Mouse (Mus musculus): Measurements from ENCODE around the gene Nxpe3.
A peak's percentile ranks its signal among the peaks of the same experiment; 100 is the strongest.

The Nxpe3 gene

DNA sequence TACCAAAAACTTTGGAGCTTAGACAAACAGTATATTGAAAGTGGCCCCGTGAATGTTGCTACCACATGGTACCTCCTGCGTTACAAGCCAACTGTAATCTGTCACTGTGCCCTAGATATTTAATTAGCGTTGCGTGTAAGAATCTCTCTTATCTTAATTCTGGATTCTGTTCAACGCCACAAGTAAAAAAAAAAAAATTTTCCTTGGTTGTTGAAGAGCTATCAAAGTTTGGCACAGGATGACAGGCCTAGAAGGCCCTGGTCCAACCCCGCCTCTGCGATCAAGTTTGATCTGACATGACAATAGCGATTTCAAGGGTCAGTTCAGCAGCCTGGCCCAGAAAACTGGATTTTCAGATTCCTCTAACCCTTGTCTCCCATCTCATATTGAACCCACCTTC is 62.5 kb downstream of the Nxpe3 start:
- DNase-seq = no peak

- DNase-seq = no peak
Measured at GRCm38 (mm10) chr16:55832040-55832439, 63.0 kb downstream of the Nxpe3 start.

- no peak for DNase-seq
Measured at GRCm38 (mm10) chr16:55831451-55831850, 63.6 kb downstream of the Nxpe3 start.

DNA sequence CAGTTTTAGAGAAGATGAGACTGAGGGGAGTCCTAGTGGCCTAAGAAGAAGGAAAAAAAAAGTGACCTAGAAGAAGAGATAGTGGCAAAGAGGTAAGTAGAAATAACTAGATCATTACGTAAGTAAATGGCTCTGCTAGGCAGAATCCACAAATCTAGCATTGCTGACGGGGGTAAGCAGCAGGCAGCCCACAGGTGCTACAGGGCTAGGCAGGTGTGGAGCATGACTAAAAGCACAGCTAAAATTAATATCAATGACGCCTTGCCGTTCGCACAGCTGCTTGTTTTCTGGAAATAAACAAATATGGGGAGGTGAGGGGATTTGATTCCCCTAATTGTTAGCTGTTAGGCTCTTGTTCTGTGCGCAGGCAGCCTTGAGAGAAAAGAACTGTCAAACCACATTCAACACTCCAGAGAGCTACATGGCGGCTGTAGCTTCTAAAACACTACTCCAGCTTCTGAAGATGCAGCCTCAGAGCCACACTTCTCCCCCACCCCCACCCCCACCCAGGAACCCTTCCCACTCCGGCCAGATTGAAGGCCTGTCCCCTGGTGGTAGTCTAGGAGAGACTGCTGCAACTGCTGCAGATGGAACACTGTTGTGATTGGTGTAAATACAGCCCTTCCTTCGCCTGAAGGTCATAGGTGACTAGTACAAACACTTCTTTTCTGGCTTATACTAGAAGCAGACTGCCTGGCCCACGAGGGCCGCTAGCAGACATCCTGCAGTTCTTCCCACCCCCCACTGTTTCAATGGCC is 71.5 kb downstream of the Nxpe3 start:
- no peak for DNase-seq

GRCm38 (mm10) chr16:55822741-55823397 is 72.2 kb downstream of the Nxpe3 start:
- no peak for DNase-seq

- peak; percentile 61 for DNase-seq
Measured at GRCm38 (mm10) chr16:55821997-55822740, 72.9 kb downstream of the Nxpe3 start.

DNA sequence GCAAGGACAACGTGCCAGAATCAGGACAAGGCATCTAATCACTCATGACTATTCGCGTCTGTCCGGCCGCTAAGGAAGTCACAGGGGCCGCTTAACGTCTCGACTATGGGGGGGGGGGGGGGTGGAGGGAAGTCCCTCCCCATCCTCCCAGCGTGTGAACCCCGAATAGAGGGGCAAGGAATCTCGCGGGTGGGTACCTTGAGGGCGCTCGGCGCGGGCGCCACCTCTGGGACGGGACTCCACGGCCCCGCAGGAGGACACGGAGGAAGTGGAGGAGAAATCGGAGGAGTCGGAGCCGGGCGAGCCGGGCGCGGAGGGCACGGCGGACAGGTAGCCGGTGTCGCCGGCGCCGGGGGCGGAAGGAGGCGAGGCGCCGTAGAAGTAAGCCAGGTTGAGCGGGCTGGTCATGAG is 73.5 kb downstream of the Nxpe3 start:
- no peak for DNase-seq

DNA sequence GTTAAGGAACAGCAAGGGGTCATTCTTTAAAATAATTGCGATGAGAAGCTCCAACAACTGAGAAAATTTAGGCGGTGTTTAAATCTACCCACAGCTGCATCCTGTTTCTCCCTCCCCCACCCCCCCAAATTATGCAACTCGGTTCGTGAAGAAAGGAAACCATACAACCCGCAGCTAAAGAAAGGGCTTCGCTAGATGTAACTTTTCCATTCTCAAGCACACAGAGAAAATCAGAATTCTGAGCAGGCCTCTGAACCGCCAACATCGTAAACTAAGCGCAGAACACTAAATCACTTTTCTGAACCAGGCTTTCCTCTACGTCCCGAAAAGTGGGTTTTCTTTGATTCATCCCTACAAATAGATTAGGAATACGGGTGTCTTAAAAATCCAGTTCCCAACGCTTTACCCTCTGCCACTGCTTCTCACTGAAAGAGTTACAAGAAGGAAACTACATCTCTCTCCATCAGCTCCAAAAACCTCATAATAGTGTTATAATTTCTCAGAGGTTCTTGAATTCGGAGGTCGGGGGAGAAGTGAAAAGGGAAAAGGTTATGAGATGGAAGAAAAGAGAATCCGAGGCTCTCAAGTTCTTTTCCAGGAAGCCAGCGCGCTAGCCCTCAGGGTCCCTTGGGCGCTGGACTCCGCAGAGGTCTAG is 74.0 kb downstream of the Nxpe3 start:
- DNase-seq = no peak

DNA sequence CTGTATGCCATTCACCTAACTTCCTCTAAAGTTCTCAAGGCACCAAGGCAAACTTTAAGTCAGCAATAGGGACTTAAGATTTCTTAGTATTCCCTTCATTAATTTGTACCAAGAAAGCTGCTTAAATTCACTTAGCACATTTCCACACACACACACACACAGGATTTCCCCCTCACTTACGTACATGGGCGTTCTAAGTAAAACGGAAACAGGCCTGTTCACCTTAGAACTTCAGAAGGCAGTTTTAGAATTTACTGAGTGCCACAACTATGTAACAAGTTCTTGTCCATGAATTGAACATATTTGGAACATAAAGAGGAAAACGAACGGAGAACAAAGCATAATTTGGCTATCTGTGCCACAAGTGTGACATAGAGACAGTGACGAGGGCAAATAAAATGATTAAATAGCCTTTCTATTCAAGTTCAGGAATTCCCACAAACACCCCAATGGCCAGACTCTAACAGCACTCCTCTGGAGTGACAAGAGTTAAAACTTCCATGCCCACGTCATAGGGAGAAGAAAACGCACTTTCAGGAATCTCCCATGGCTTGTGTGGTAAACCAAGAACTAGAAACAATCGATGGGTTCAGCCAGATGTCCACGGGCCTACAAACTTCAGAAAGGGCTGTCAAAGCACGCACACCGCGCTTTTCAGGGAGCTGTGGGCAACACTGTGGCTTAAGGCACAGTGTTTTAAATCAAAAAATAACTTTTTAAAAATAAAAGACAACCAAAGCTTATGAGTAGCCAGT is 74.7 kb downstream of the Nxpe3 start:
- DNase-seq = no peak

DNA sequence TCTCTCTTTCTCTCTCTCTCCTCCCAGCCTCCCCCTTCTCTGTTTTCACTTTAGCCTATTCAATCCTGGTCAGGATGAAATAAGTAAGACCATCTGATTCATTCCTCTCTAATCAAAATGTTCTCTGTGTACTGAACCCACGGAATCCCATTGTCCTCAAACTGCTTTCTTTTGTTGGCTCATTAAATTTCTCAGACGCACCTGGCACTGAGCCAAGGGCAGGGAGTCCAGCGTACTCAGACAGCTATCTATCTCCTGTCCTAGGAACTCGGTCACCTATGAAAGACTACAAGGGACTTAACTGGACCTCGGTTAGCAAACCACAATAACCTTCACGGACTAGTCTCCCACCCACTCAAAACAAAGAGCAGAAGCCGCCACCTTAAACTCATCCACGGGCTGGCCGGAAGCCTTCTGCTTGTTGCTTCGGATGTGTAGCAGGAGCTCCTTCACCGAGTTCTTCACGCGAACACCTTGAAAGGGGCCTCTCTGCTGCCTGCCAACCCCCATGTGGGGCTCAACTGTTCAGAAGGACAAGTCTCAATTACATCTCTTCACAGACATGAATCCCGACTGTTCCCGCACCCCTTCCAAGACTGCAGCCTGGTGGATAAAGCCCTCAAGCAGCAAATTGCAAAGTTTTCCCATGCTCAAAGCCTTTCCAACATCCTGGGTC is 75.8 kb downstream of the Nxpe3 start:
- DNase-seq = no peak

- DNase-seq = no peak
Measured at GRCm38 (mm10) chr16:55817717-55818515, 77.2 kb downstream of the Nxpe3 start.

GRCm38 (mm10) chr16:55816202-55816941 is 78.7 kb downstream of the Nxpe3 start:
- no peak for DNase-seq

DNA sequence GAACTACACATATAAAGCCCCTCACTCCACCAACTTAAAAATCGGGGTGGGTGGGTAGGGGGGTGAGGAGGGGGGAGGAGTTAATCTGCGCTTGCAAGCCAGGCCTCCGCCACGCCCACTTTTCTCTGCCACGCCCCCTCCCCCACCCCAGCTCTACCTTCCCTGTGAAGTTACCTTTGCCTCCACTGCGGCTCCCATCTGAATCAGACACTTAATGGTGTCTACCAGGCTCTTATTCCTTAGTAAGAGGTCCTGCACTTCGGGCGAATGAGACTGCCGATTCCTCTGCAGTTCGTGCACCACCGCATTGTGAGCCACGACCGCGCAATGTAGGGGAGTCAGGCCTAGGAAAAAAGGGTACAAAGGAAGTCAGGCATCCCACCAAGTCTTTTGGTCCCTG is 79.6 kb downstream of the Nxpe3 start:
- no peak for DNase-seq

- DNase-seq = no peak
Measured at GRCm38 (mm10) chr16:55814686-55815085, 80.4 kb downstream of the Nxpe3 start.

- DNase-seq = no peak
Measured at GRCm38 (mm10) chr16:55813916-55814315, 81.2 kb downstream of the Nxpe3 start.

- no peak for DNase-seq
Measured at GRCm38 (mm10) chr16:55811792-55812191, 83.3 kb downstream of the Nxpe3 start.

DNA sequence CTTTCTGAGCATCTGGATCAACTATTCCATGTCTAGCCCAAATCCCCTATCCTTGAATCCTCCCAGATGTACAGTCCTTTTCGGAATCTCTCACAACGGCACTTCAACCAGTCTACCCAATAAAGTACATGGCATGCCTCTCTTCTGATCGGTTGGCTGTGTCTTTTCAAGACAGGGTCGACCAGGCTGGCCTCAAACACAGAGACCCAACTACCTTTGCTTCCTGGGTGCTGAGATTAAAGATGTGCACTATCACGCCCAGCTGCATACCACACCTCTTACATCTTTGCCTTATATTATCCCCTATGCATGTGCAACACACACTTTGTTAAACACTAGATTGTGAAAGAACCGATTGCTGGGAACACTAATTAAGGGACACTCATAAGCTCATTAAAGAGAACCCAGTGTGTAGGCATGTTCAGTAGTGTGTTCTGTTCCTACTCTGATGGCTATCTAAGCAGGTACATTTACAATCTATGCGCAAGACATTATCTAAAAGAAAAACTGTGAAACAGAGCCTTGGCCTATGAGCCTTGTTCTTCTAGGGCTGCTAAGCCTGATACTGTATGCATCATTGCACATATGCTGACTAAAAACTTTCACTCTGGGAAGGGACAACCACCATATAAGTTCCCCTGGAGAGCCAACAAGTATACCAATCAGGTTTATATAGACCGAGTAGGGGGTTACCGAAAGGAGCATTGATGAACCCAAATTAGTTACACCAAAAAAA is 85.1 kb downstream of the Nxpe3 start:
- DNase-seq = no peak

- no peak for DNase-seq
Measured at GRCm38 (mm10) chr16:55809345-55809744, 85.7 kb downstream of the Nxpe3 start.

DNA sequence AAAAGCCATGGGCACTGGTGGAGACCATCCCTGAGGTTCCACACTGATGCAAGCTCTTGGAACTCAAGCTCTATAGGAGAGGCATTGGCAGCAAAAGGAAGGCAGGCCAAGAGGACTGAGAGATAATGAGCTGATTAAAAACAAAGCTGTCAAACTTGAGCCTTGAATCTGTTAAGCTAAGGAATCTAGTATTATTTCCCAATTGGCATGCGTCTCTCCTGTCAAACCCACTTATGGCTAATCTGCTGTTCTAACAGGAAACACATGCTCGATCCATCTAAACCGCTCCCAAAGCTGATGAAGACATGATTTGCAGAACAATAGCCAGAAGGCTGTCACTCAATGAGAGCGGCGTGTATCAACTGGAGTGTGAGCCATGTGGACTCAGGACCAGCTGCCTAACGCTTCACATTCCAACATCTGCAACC is 87.6 kb downstream of the Nxpe3 start:
- no peak for DNase-seq

GRCm38 (mm10) chr16:55804799-55805198 is 90.3 kb downstream of the Nxpe3 start:
- DNase-seq = no peak
